Mouse (Mus musculus): Measurements from ENCODE around the gene Abhd10. TPM values are rescaled to one million over a fixed set of nuclear protein-coding genes. Genes with fewer than 3 reads are reported as not detected.

The Abhd10 gene
- polyA plus RNA-seq, 1 experiment from 2014 or later = 46.3 TPM

DNA sequence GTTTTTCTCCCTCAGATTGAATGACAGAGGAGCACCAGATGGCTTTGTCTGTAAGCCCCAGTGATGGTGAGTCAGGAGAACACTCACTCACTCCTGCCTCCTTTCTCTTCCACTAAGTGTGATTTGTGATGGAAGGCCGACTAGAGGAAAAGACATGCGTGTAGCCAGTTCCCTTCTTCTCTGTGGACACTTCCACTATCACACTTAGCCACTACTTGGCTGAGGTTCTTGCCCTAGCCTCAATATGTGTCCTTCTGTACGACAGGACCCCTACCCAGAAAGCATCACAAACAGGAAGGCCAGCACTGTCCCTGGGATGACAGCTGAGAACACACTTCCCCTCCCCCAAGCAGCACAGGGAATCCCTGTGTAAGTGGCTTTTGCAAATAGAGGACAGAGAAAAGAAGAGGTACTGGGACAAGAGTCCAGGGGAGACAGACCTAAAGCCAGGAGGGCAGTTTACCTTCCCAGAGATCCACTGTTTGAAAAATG is 20.2 kb downstream of the Abhd10 start:
- WGBS = 68% methylated on average over 3 of the region's 3 CpGs
- Histone ChIP-seq H3K36me3 (peaks cover 51% of the 10 kb centered on the region), H3K4me1 (replicated peaks) (peaks cover 58% of the 10 kb centered on the region), H3K4me3 (peak overlapping the region; percentile 60), H3K27ac (peak overlapping the region; percentile 91), H3K9me3 (no peaks in the 10 kb centered on the region), H3K27me3 (ENCODE audit: insufficient read depth, poor library complexity, severe bottlenecking) (no peaks in the 10 kb centered on the region)
- DNase-seq (ENCODE audit: low spot score) = no peak

DNA sequence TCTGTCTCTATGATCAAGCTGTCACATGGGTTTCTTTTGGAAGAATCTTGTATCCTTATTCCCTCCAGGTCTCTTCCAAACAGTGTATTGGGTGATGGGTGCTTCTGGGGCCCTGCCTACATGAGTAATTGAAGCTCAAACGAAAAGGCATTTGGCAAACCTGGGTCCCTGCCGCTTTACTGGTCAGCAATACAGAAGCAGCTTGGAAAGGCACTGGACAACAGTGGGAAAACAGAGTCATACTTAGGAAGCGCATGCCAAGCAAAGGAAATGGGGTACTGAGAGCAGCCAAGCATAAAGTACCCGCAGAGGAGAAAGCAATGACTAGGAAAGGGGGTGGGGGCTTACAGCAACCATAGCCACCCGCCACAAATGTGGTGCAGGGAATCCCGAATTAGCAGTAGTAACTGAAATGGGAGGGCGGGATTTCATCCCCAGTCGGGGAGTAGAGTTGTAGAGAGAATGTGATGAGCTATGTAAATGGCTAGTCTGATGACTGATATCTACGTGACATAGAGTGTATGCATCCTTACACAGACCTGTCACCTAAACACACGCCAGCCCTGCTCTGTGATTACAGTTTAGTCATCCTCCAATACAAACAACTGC is 22.6 kb downstream of the Abhd10 start:
- Histone ChIP-seq H3K4me1 (replicated peaks) (peaks cover 46% of the 10 kb centered on the region), H3K9me3 (0 out of 2 replicates have a peak, but pooled peaks cover 2% of the 10 kb centered on the region), H3K4me3 (no peak overlapping the region), H3K27me3 (ENCODE audit: insufficient read depth, poor library complexity, severe bottlenecking) (no peaks in the 10 kb centered on the region), H3K36me3 (peaks cover 75% of the 10 kb centered on the region), H3K27ac (no peak overlapping the region)
- 90% methylated on average over 10 of the region's 10 CpGs for WGBS
- DNase-seq (ENCODE audit: low spot score) = no peak

DNA sequence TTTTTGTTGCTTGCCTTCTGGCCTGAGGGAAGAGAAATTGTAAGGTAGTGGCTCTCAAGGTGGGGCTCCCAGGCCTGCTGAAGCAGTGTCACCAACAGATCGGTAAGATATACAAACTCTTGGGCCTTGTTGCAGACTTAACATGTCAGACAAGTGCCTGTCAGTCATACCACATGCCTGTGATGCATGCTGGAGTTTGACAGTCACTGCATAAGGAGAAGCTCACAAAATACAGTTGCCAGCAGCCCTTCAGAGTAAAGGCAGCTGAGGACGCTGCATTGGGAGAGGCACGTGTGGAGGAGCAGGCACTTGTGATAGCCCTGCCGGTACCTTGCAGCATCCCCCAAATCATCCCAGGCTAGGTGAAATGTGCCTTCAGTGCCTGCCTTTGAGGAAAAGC is 24.5 kb downstream of the Abhd10 start:
- 0 out of 2 replicates have a peak, but pooled peaks cover 2% of the 10 kb centered on the region for H3K9me3 ChIP-seq
- H3K27ac ChIP-seq = no peak overlapping the region
- H3K27me3 ChIP-seq (ENCODE audit: insufficient read depth, poor library complexity, severe bottlenecking) = no peaks in the 10 kb centered on the region
- no peak for DNase-seq (ENCODE audit: low spot score)
- 93% methylated on average over 4 of the region's 4 CpGs for WGBS
- H3K36me3 ChIP-seq = peaks cover 93% of the 10 kb centered on the region
- H3K4me1 ChIP-seq (replicated peaks) = peaks cover 36% of the 10 kb centered on the region
- H3K4me3 ChIP-seq = no peak overlapping the region

DNA sequence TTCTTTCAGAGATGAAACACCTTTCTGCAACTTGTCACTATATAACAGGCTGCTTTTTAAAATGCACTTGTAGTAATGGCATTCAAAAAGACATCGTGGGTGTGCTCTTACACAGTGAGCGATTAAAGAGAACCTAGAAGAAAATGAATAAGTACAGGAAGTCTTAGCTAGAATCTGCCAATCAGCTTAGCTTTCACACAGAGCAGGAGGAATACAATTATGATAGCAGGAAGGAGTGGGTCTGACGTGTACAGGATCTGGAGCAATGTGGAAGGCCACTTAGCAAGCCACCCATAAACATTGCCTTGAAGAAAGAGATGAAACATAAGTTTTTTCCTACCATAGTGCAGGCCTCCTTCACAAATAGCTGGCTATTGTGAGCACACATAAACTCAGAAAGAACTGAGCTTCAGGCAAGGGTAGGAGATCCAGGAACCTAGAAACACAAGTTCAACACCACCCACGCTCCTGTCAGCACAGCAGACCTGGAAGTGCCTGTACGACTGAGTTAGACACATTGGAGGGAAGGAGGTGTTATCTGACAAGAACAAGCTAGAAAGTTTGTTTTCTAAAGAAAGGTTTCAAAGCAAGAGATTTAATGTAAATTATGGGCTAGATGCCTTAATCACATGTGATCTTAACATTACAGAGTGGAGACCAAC is 28.1 kb downstream of the Abhd10 start:
- 90% methylated on average over 5 of the region's 5 CpGs for WGBS
- H3K4me1 ChIP-seq (replicated peaks) = peaks cover 3% of the 10 kb centered on the region; the same call in 1 of the 2 replicates
- no peak overlapping the region for H3K27ac ChIP-seq
- H3K4me3 ChIP-seq = no peak overlapping the region
- 0 out of 2 replicates have a peak, but pooled peaks cover 2% of the 10 kb centered on the region for H3K9me3 ChIP-seq
- H3K27me3 ChIP-seq (ENCODE audit: insufficient read depth, poor library complexity, severe bottlenecking) = no peaks in the 10 kb centered on the region
- peaks cover 98% of the 10 kb centered on the region for H3K36me3 ChIP-seq
- DNase-seq (ENCODE audit: low spot score) = no peak

DNA sequence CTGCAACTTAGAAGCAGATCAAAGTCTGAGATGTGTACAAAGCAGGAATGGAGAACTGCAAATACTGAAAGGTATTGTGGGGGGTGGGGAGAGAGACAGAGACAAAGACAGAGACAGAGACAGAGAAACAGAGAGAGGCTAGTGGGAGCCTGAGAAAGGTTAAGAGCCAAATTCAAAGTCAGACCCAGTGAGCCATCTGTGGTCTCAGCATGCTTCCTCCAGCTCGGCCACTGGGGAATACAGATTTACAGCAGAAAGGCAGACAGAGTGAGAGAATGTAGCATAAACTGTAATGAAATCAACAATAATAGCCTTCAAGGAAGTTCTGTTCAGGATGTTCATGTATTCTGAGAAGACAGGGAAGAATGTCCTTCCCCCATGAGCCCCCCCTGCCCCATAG is 28.9 kb downstream of the Abhd10 start:
- Histone ChIP-seq H3K9me3 (0 out of 2 replicates have a peak, but pooled peaks cover 2% of the 10 kb centered on the region), H3K4me3 (no peak overlapping the region), H3K36me3 (peaks cover 98% of the 10 kb centered on the region), H3K4me1 (replicated peaks) (peaks cover 3% of the 10 kb centered on the region; the same call in 1 of the 2 replicates), H3K27ac (no peak overlapping the region), H3K27me3 (ENCODE audit: insufficient read depth, poor library complexity, severe bottlenecking) (no peaks in the 10 kb centered on the region)
- no peak for DNase-seq (ENCODE audit: low spot score)
- WGBS = 85% methylated on average over 1 of the region's 1 CpGs

DNA sequence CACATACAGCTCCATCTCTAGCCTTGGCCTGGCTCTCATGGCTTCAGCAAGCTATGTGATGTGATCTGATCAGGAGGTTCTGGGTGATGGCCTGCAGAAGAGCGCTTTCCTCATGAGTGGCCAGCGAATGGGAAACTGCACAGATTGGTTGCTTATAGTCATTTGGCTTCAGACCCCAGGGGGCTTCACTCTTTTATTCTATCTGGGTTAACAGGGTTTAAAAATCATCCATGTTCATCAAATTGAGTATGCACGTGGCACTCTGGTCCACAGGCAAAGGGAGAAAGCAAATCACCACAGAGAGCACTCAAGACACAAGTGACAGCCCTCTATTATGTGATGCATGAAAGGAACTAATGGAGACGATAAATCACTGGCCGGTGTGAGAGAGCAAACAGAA is 29.5 kb downstream of the Abhd10 start:
- DNase-seq (ENCODE audit: low spot score) = no peak
- peaks cover 3% of the 10 kb centered on the region; the same call in 1 of the 2 replicates for H3K4me1 ChIP-seq (replicated peaks)
- H3K4me3 ChIP-seq = no peak overlapping the region
- WGBS = 85% methylated on average over 5 of the region's 5 CpGs
- H3K36me3 ChIP-seq = peaks cover 97% of the 10 kb centered on the region
- no peaks in the 10 kb centered on the region for H3K27me3 ChIP-seq (ENCODE audit: insufficient read depth, poor library complexity, severe bottlenecking)
- H3K27ac ChIP-seq = no peak overlapping the region
- H3K9me3 ChIP-seq = 0 out of 2 replicates have a peak, but pooled peaks cover 2% of the 10 kb centered on the region

DNA sequence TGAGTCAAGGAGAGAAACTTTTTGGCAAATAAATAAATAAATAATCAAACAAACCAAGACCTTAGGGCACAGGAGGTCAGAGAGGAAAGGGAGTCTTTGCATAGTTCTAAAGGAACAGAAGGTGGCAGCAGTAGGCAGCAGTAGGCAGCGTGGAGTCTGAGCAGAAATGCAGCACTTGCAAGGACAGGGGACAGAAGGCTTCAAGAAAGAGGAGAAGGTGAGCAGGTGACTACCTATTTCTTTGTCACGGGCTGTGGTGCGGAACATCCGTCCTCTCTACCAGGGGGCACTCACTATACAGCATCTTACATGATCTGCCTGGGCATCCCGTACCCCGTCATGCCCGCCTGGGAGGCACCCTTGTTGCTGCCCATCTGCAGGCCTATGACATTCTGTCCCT is 31.5 kb downstream of the Abhd10 start:
- Histone ChIP-seq H3K27me3 (ENCODE audit: insufficient read depth, poor library complexity, severe bottlenecking) (no peaks in the 10 kb centered on the region), H3K9me3 (0 out of 2 replicates have a peak, but pooled peaks cover 2% of the 10 kb centered on the region), H3K4me1 (replicated peaks) (peaks cover 3% of the 10 kb centered on the region; the same call in 1 of the 2 replicates), H3K36me3 (peaks cover 77% of the 10 kb centered on the region), H3K27ac (no peak overlapping the region), H3K4me3 (no peak overlapping the region)
- DNase-seq (ENCODE audit: low spot score) = no peak
- WGBS = 70% methylated on average over 7 of the region's 7 CpGs

DNA sequence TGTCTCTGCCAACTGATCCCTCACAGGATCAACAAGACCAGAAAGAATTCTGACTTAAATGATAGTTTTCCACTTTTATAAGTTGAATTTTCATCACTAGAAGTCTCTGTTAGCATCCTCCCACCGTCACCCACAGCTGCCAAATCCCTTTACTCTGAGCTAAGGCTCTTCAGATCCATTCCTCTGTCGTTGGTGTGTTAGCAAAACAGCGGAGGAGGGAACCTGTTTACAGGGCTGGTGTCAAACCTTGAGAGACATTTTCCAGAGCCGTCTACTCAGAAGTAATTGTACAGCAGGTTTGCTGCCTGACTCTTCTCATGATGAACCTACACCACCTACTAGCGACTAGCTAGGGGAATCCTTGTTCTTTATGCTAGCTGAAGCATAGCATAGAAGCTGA is 43.5 kb downstream of the Abhd10 start:
- no peak for DNase-seq (ENCODE audit: low spot score)
- 82% methylated on average over 5 of the region's 5 CpGs for WGBS

DNA sequence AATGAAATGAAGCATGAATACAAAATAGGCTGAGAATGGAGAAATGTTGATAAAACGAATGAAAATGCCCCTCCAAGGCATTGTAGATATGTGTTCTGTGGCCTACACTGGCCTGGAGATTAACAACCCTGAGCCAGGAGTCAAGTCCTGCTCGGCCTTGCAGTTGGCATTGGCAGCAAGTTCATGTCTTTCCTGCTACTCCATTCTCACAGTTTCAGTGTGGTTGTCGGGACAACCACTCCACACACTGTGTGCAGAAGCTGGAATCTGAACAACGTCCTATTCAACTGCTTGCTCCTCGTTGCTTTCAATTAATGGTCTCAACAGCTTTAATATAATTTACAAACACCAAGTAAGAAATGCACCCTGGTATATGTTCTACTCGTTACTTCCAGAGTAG is 44.8 kb downstream of the Abhd10 start:
- H3K27ac ChIP-seq = no peak overlapping the region
- no peak overlapping the region for H3K4me3 ChIP-seq
- H3K4me1 ChIP-seq (replicated peaks) = 0 out of 2 replicates have a peak, but pooled peaks cover 3% of the 10 kb centered on the region
- no peaks in the 10 kb centered on the region for H3K9me3 ChIP-seq
- H3K27me3 ChIP-seq (ENCODE audit: insufficient read depth, poor library complexity, severe bottlenecking) = no peaks in the 10 kb centered on the region
- no peak for DNase-seq (ENCODE audit: low spot score)
- WGBS = 81% methylated on average over 6 of the region's 6 CpGs
- no peaks in the 10 kb centered on the region for H3K36me3 ChIP-seq

More for the DNA sequence above, 43.5 kb downstream of the Abhd10 start:
- H3K36me3 ChIP-seq = no peaks in the 10 kb centered on the region
- no peak overlapping the region for H3K4me3 ChIP-seq
- no peak overlapping the region for H3K27ac ChIP-seq
- 0 out of 2 replicates have a peak, but pooled peaks cover 2% of the 10 kb centered on the region for H3K4me1 ChIP-seq (replicated peaks)
- H3K27me3 ChIP-seq (ENCODE audit: insufficient read depth, poor library complexity, severe bottlenecking) = no peaks in the 10 kb centered on the region
- no peaks in the 10 kb centered on the region for H3K9me3 ChIP-seq

DNA sequence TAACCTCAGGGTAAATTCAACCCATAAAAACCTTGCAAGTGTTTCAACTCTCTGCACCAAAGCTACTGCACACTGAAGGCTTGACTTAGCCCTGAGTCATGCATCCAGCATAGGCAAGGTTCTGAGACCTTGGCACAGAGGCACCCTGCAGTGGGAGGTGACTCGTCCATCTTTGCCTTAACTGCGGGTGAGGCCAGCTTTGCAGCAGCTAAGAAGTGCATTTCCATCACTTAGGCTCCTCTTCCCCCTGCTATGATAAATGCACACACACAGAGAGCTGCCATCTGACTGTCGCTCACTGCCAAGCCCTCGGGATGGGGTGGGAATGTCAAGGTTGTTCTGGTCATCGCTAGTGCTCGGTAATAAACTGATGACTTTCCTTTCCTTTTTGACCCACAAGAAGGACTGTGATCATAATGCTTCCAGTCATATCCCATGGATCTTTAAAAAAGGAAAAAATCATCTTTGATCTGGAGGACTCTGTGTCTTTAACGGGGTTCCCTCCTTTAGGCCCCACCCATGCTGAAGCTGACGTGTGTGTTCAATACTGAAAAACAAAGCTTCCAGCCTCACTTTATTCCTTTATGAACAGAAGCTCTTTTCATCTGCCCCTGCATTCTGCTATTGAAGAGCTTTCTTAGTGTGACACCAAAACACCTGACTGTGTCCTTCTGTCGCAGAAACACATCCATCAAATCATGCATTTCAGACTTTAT is 47.2 kb downstream of the Abhd10 start:
- peaks cover 8% of the 10 kb centered on the region for H3K4me1 ChIP-seq (replicated peaks)
- H3K4me3 ChIP-seq = no peak overlapping the region
- no peak for DNase-seq (ENCODE audit: low spot score)
- WGBS = 77% methylated on average over 9 of the region's 9 CpGs
- no peak overlapping the region for H3K27ac ChIP-seq
- no peaks in the 10 kb centered on the region for H3K36me3 ChIP-seq
- H3K27me3 ChIP-seq (ENCODE audit: insufficient read depth, poor library complexity, severe bottlenecking) = no peaks in the 10 kb centered on the region
- no peaks in the 10 kb centered on the region for H3K9me3 ChIP-seq

DNA sequence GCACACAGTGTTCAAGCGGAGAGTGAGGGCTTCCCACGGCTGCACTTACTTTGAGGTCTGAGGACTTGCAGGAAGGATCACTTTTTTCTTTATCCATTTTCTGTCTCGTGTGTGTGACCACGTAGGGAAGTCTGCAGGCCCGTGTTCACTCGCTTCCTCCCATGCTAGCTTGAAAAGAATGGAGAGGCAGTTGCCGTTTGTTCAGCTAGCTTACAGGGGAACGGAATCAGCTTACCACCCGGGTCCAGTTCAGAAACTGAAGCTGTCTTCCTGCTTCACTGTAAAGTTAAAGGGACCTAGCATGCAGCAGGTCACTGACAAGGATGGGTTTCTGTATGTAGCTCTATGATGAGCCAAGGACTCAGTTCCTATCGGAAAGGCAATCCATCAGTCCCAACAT is 49.2 kb downstream of the Abhd10 start, which contains the start of gene Tmprss7:
TSS of gene Tmprss7 (minus strand) at position 101 of the 400 bp plus-strand sequence.
- H3K36me3 ChIP-seq = no peaks in the 10 kb centered on the region
- H3K27me3 ChIP-seq (ENCODE audit: insufficient read depth, poor library complexity, severe bottlenecking) = no peaks in the 10 kb centered on the region
- H3K9me3 ChIP-seq = no peaks in the 10 kb centered on the region
- peaks cover 18% of the 10 kb centered on the region for H3K4me1 ChIP-seq (replicated peaks)
- H3K4me3 ChIP-seq = no peak within 1 kb of the TSS
- no peak within 1 kb of the TSS for H3K27ac ChIP-seq
- no peak for DNase-seq (ENCODE audit: low spot score)
- 88% methylated on average over 10 of the region's 10 CpGs for WGBS

DNA sequence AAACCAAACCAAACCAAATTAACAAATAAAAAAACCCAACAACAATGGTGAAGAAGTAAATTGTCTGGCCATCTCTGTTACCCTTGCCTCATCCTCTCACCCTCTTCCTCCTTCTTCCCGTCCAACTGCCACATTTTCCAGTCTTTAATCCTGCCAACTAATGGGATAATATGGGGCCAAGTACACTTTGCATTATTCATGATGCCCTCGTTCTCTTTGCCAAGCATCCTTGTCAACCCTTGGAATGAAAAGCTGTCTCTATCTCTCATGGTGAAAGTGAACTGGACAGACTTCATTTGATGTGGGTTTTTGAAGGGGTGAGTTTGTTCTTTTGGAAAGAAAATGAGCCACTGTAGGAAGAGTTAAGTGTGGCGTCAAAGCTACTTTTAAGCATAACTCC is 49.9 kb downstream of the Abhd10 start:
- no peaks in the 10 kb centered on the region for H3K9me3 ChIP-seq
- no peak for DNase-seq (ENCODE audit: low spot score)
- whole genome bisulfite sequencing = 69% methylated on average over 3 of the region's 3 CpGs
- H3K27ac ChIP-seq = no peak overlapping the region
- H3K4me3 ChIP-seq = no peak overlapping the region
- H3K27me3 ChIP-seq (ENCODE audit: insufficient read depth, poor library complexity, severe bottlenecking) = no peaks in the 10 kb centered on the region
- H3K36me3 ChIP-seq = no peaks in the 10 kb centered on the region
- peaks cover 18% of the 10 kb centered on the region for H3K4me1 ChIP-seq (replicated peaks)

All from hindbrain, embryonic 10.5 days (tissue).